Mouse (Mus musculus) cerebellum, adult 2 months (tissue): Measurements from ENCODE around the gene Nedd9. TPM values are rescaled to one million over a fixed set of nuclear protein-coding genes. Genes with fewer than 3 reads are reported as not detected.
"Not testable (repeated sequence)": the region's sequence is repeated elsewhere in the genome, so short reads cannot be mapped to it uniquely, and the experiment has no call there.

Experiments used
- DNase-seq, 2 experiments: peaks; one replicate each; pipeline ENCODE4 v3.0.0; 2021
- H3K27ac ChIP-seq: fragments of 200-500 bp; 2 replicates; pipeline ENCODE4 v1.5.1; 2012; ENCODE audit warnings: low read length, control low read depth, inconsistent platforms; ENCODE audit not compliant: insufficient read depth
- H3K27me3 ChIP-seq: fragments of 200-500 bp; 2 replicates; pipeline ENCODE4 v1.6.1; 2012; ENCODE audit warnings: inconsistent platforms, mild to moderate bottlenecking, low read length, moderate library complexity; ENCODE audit not compliant: control insufficient read depth, insufficient read depth
- H3K4me1 ChIP-seq: fragments of 200-500 bp; 2 replicates; pipeline ENCODE4 v1.6.1; 2011; ENCODE audit warnings: low read length; ENCODE audit not compliant: control insufficient read depth, insufficient read depth
- H3K4me3 ChIP-seq: fragments of 200-500 bp; replicated peaks from 2 replicates; pipeline ENCODE3; 2011; ENCODE audit warnings: mild to moderate bottlenecking, low read depth, low read length, control low read depth; ENCODE audit not compliant: insufficient read depth
- CTCF ChIP-seq: fragments of 200-500 bp; IDR thresholded peaks from 2 replicates; pipeline ENCODE4 v1.5.1; 2011; ENCODE audit warnings: low read depth, mild to moderate bottlenecking, control low read depth, low read length, moderate library complexity, borderline replicate concordance; ENCODE audit not compliant: insufficient read depth
- POLR2A ChIP-seq: fragments of 200-500 bp; IDR thresholded peaks from 2 replicates; pipeline ENCODE4 v1.6.1; 2011; ENCODE audit warnings: low read length, control low read depth, borderline replicate concordance; ENCODE audit not compliant: insufficient read depth
- WGBS: fragments of 180-500 bp; shearing (Covaris S2); methylation state at CpG from one replicate; pipeline ENCODE4 v1.1.7; 2018; 5-methylcytosine and 5-hydroxymethylcytosine counted together
- polyA plus RNA-seq: library from polyadenylated mRNA; depleted of rRNA; stranded (reverse); fragments of >200 nt; gene quantifications from 2 replicates; pipeline ENCODE4 v1.2.3, GENCODE M21; 2012

Nedd9 gene
- polyA plus RNA-seq, 1 experiment = 5.5 TPM

DNA sequence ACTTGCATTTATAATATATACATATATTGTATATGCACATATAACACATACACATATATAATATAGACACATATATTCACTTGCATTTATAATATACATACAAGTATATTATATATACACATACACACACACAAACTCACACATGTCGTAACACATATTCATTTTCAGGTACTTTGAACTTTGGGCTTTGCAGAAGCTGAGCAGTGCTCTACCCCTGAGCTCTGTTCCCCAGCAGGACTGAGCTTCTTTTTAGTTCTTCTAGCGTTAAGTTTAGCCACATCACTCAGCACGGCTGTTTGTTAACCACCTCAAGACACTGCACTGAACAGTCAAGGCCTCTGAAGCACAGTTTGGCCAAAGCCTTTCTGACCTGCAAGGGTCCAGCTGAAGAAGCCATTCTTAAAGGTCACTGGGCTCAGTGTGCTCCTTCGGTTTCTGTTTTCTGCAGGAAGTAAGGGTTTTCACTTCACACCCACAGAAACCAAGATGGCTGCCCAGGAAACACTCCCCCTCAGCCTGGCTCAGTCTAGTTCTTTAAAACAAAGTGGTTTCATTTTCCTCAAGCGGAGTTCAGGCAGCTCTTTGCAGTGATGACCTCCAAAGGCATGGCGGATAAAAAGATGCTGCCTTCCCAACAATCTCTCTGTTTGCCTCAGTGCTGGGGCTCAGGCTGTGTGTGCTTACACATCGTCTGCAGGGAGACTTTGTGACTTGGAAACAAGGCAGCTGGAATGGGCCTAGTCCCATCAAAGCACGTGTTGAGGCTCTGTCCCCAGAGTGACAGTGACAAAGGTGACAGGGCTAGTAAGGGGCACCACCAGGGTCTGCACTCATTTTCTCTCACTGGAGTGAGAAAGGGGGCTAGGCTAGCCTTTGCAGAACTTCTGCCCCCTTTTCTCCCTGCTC is 114.4 kb downstream of the Nedd9 start:
- Histone ChIP-seq H3K4me1 (no peaks in the 10 kb centered on the region), H3K27me3 (no peaks in the 10 kb centered on the region), H3K4me3 (no peak overlapping the region), H3K27ac (no peak overlapping the region)
- DNase-seq = no peak
- TF ChIP-seq POLR2A = no peak
- TF ChIP-seq CTCF = no peak
- WGBS = 82% methylated on average over 8 of the region's 8 CpGs

DNA sequence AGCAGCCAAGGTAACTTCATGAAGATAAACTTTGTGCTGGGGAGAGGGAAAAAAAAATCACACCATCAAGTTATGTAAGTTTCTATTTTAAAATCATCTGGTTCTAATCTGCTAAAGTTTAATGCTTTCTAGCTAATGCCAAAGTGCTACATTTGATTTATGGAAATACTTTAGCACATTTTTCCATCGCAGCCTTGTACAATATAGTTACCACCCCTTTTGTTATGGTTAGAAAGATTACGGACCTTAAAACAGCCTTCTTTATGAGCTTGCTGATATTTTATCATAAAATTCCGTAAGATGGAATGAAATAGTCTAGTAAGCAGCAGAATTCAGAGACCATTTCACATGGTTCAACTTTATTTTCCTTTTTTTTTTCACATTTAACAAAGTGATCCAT is 115.6 kb downstream of the Nedd9 start:
- Histone ChIP-seq H3K4me1 (no peaks in the 10 kb centered on the region), H3K27ac (no peak overlapping the region), H3K4me3 (no peak overlapping the region), H3K27me3 (no peaks in the 10 kb centered on the region)
- no peak for TF ChIP-seq CTCF
- no peak for TF ChIP-seq POLR2A
- no peak for DNase-seq
- WGBS = 95% methylated on average over 3 of the region's 3 CpGs

GRCm38 (mm10) chr13:41368612-41369011 is 118.5 kb downstream of the Nedd9 start:
- H3K4me1 ChIP-seq = no peaks in the 10 kb centered on the region
- 68% methylated on average over 5 of the region's 5 CpGs for WGBS
- no peaks in the 10 kb centered on the region for H3K27me3 ChIP-seq
- DNase-seq = no peak
- TF ChIP-seq CTCF = no peak
- TF ChIP-seq POLR2A = no peak
- H3K27ac ChIP-seq = no peak overlapping the region
- H3K4me3 ChIP-seq = no peak overlapping the region

DNA sequence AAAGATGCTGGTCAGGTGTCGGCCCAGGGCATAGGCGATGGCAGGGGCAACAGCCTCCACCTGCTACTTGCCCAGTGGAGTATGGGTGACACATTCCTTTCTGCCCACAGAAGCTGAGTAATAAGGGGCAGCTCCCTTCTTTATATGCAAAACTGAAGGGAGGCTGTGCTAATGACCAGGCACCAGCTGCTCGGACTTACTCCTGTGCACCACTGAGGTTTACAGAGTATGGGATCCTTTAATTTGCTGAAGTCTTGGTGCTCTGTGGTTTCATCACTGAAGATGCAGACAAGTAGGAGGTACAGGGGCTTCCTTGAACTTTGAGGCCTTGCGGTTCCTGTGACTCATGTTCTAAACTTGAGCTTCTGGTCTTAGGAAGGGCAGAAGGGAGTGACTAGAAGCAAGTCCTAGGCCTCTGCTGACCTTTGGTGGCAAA is 120.0 kb downstream of the Nedd9 start:
- TF ChIP-seq CTCF (no peak), POLR2A (no peak)
- WGBS = 94% methylated on average over 4 of the region's 4 CpGs

DNA sequence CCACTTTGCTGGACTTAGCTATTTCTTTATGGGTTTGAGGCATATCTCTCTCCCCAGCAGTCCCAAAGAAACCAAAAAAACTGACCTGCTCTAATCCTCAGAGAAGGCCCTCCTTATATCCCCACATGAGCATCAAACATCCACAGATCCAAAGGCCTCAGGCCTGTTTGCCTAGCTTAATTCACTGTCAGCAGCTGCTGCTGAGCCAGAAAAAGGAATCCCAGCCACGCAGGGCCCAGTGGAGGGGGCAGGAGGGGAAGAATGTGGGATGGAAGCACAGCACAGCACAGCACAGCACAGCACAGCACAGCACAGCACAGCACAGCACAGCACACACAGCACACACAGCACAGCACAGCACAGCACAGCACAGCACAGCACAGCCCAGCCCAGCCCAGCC is 120.6 kb downstream of the Nedd9 start:
- H3K27me3 ChIP-seq, DNase-seq, H3K27ac ChIP-seq, H3K4me1 ChIP-seq, H3K4me3 ChIP-seq: not testable (repeated sequence)
- whole genome bisulfite sequencing = 60% methylated on average over 1 of the region's 1 CpGs

More for the DNA sequence above, 120.0 kb downstream of the Nedd9 start:
- no peak for DNase-seq
- no peak overlapping the region for H3K4me3 ChIP-seq
- H3K27ac ChIP-seq = no peak overlapping the region
- H3K27me3 ChIP-seq = no peaks in the 10 kb centered on the region
- H3K4me1 ChIP-seq = no peaks in the 10 kb centered on the region

DNA sequence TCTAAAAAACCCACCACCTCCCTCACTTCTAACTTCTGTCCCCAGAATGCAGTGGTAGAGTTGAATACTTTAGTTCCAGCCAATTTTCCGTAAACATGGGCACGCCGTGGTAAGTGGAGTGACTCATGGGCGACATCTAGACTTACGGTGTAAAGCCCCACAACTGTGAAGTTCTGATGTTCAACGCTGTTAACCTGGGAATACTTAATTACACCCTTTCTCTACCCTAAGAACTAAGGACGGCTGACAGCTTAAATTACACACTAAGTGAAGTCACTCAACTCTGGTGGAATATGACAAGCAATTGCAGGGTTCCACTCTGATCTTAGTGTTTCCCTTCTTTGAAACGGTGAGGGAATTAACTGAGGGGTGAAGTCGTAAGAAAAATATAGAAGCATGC is 122.9 kb downstream of the Nedd9 start:
- TF ChIP-seq CTCF = no peak
- no peaks in the 10 kb centered on the region for H3K27me3 ChIP-seq
- no peak overlapping the region for H3K4me3 ChIP-seq
- H3K27ac ChIP-seq = no peak overlapping the region
- WGBS = 88% methylated on average over 9 of the region's 9 CpGs
- DNase-seq = no peak
- H3K4me1 ChIP-seq = no peaks in the 10 kb centered on the region

DNA sequence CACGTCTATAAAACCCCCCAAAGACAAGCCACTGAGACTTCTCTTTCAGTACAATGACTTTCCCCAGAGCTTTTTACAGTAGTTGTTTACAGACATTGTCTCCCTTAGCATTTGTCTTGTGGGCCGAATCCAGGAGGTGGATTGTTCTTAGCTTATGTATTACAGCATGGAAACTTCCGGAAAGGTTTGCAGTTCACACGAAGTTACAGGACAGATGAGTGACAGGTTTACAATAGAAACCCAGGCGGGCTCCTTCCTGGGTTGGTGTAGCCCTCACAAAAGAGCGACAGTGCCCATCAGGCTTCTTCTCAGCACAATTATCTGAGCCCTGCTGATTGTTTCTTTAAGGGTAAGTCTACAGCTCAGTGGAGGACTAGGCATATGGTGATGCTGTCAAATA is 124.3 kb downstream of the Nedd9 start:
- Histone ChIP-seq H3K4me1 (no peaks in the 10 kb centered on the region), H3K4me3 (no peak overlapping the region), H3K27me3 (no peaks in the 10 kb centered on the region), H3K27ac (no peak overlapping the region)
- no peak for DNase-seq
- WGBS = 57% methylated on average over 6 of the region's 6 CpGs
- no peak for TF ChIP-seq CTCF
- TF ChIP-seq POLR2A = no peak

GRCm38 (mm10) chr13:41360272-41360815 is 126.8 kb downstream of the Nedd9 start:
- 49% methylated on average over 8 of the region's 8 CpGs for WGBS

More at GRCm38 (mm10) chr13:41360272-41360815, 126.8 kb downstream of the Nedd9 start:
- Histone ChIP-seq H3K4me1 (no peaks in the 10 kb centered on the region), H3K4me3 (no peak overlapping the region), H3K27ac (no peak overlapping the region), H3K27me3 (no peaks in the 10 kb centered on the region)
- TF ChIP-seq CTCF (no peak), POLR2A (no peak)
- DNase-seq = no peak
